Mouse (Mus musculus) CH12.LX (cell line): ENCODE data around the gene Bcl2l11. TPM values are rescaled to one million over a fixed set of nuclear protein-coding genes. Genes with fewer than 3 reads are reported as not detected.

Experiments
- DNase-seq: peaks from one replicate; pipeline ENCODE4 v3.0.0-alpha.2; 2013; ENCODE audit errors: extremely low read depth
- H3K27ac ChIP-seq: 2 replicates; pipeline ENCODE4 v1.5.1; 2012; ENCODE audit warnings: low read depth, mild to moderate bottlenecking, control low read depth, moderate library complexity; ENCODE audit not compliant: insufficient read depth
- H3K27me3 ChIP-seq: replicated peaks from 2 replicates; pipeline ENCODE3; 2012; ENCODE audit warnings: inconsistent platforms
- H3K36me3 ChIP-seq, 2 experiments: replicated peaks in 1 of 2; 2 replicates each; pipeline versions ENCODE3 to v1.6.1; 2012; ENCODE audit warnings: inconsistent platforms in 1 of 2, low read length in 1 of 2, mild to moderate bottlenecking in 1 of 2, mixed read lengths in 1 of 2, moderate library complexity in 1 of 2; ENCODE audit not compliant: control insufficient read depth in 1 of 2, insufficient read depth in 1 of 2
- H3K4me1 ChIP-seq, 2 experiments: 2 replicates each; pipeline ENCODE4 v1.6.1; 2012; ENCODE audit warnings: inconsistent platforms in 1 of 2, moderate library complexity in 1 of 2; ENCODE audit not compliant: insufficient read depth in 2 of 2, control insufficient read depth in 1 of 2
- H3K4me2 ChIP-seq: 2 replicates; pipeline ENCODE4 v1.6.1; 2012; ENCODE audit warnings: low read depth, mild to moderate bottlenecking, control low read depth; ENCODE audit not compliant: poor library complexity, insufficient read depth, severe bottlenecking
- H3K4me3 ChIP-seq, 3 experiments: fragments of 150-350 bp in 1 of 3; sonication (generic) in 1 of 3; replicated peaks in 1 of 3; 2 replicates each; pipeline versions ENCODE3 to v1.5.1; 2011 to 2012; ENCODE audit warnings: low read depth in 2 of 3, low read length in 2 of 3, mild to moderate bottlenecking in 2 of 3, moderate library complexity in 2 of 3, control low read depth in 1 of 3, improper control_type of control experiment in 1 of 3, inconsistent platforms in 1 of 3, mixed read lengths in 1 of 3; ENCODE audit not compliant: poor library complexity in 1 of 3
- H3K79me2 ChIP-seq: replicated peaks from 2 replicates; pipeline ENCODE4 v1.6.1; 2012; ENCODE audit warnings: mild to moderate bottlenecking, moderate library complexity; ENCODE audit not compliant: control insufficient read depth, poor library complexity, insufficient read depth, severe bottlenecking; ENCODE audit errors: extremely low read depth
- H3K9ac ChIP-seq: 2 replicates; pipeline ENCODE4 v1.6.1; 2012; ENCODE audit warnings: low read depth, mild to moderate bottlenecking, control low read depth, moderate library complexity; ENCODE audit not compliant: insufficient read depth
- H3K9me3 ChIP-seq: replicated peaks from 2 replicates; pipeline ENCODE3; 2012; ENCODE audit warnings: low read length, inconsistent platforms, mixed read lengths
- BHLHE40 ChIP-seq: IDR thresholded peaks from 2 replicates; pipeline ENCODE4 v1.6.1; 2011; ENCODE audit warnings: mild to moderate bottlenecking, low read depth, low read length, improper control_type of control experiment
- CHD1 ChIP-seq: IDR thresholded peaks from 2 replicates; pipeline ENCODE4 v1.6.1; 2012; ENCODE audit warnings: low read depth, low read length, improper control_type of control experiment, inconsistent platforms
- CHD2 ChIP-seq: IDR thresholded peaks from 2 replicates; pipeline ENCODE4 v1.6.1; 2011; ENCODE audit warnings: low read length, improper control_type of control experiment
- CTCF ChIP-seq, 2 experiments: IDR thresholded peaks in 1 of 2; conservative IDR thresholded peaks in 1 of 2; 2 replicates each; pipeline ENCODE4 v1.5.1; 2011 to 2012; ENCODE audit warnings: low read depth in 2 of 2, low read length in 2 of 2, improper control_type of control experiment in 1 of 2, inconsistent platforms in 1 of 2, mild to moderate bottlenecking in 1 of 2, moderate library complexity in 1 of 2
- ELF1 ChIP-seq: IDR thresholded peaks from 2 replicates; pipeline ENCODE4 v1.6.1; 2014; ENCODE audit warnings: low read depth, mild to moderate bottlenecking, inconsistent platforms, low read length, improper control_type of control experiment
- ETS1 ChIP-seq: conservative IDR thresholded peaks from 2 replicates; pipeline ENCODE4 v1.6.1; 2012; ENCODE audit warnings: low read depth, mild to moderate bottlenecking, inconsistent platforms, low read length, improper control_type of control experiment, moderate library complexity
- GABPA ChIP-seq: IDR thresholded peaks from 2 replicates; pipeline ENCODE4 v1.6.1; 2012; ENCODE audit warnings: low read depth, low read length, improper control_type of control experiment, inconsistent platforms; ENCODE audit not compliant: insufficient replicate concordance
- JUND ChIP-seq: conservative IDR thresholded peaks from 2 replicates; pipeline ENCODE4 v1.6.1; 2011; ENCODE audit warnings: low read depth, low read length, improper control_type of control experiment
- MAX ChIP-seq: IDR thresholded peaks from 2 replicates; pipeline ENCODE4 v1.6.1; 2011; ENCODE audit warnings: low read length, improper control_type of control experiment
- MEF2A ChIP-seq: IDR thresholded peaks from 2 replicates; pipeline ENCODE4 v1.6.1; 2014; ENCODE audit warnings: low read depth, mild to moderate bottlenecking, inconsistent platforms, low read length, improper control_type of control experiment, borderline replicate concordance
- MXI1 ChIP-seq: IDR thresholded peaks from 2 replicates; pipeline ENCODE4 v1.6.1; 2011; ENCODE audit warnings: mild to moderate bottlenecking, low read depth, low read length, improper control_type of control experiment
- MYC ChIP-seq: IDR thresholded peaks from 2 replicates; pipeline ENCODE4 v1.6.1; 2011; ENCODE audit warnings: low read depth, mild to moderate bottlenecking, improper control_type of control experiment, low read length
- NELFE ChIP-seq: IDR thresholded peaks from 2 replicates; pipeline ENCODE4 v1.6.1; 2011; ENCODE audit warnings: low read depth, low read length, improper control_type of control experiment
- NRF1 ChIP-seq: IDR thresholded peaks from 2 replicates; pipeline ENCODE4 v1.6.1; 2014; ENCODE audit warnings: low read depth, mild to moderate bottlenecking, inconsistent platforms, low read length, improper control_type of control experiment, moderate library complexity
- POLR2A ChIP-seq: IDR thresholded peaks from 2 replicates; pipeline ENCODE4 v1.6.1; 2011; ENCODE audit warnings: low read depth, mild to moderate bottlenecking, improper control_type of control experiment, low read length
- POLR2AphosphoS2 ChIP-seq: IDR thresholded peaks from 2 replicates; pipeline ENCODE4 v1.6.1; 2011; ENCODE audit warnings: low read depth, low read length, improper control_type of control experiment
- RCOR1 ChIP-seq: conservative IDR thresholded peaks from 2 replicates; pipeline ENCODE4 v1.6.1; 2012; ENCODE audit warnings: low read depth, mild to moderate bottlenecking, inconsistent platforms, low read length, improper control_type of control experiment
- SIN3A ChIP-seq: IDR thresholded peaks from 2 replicates; pipeline ENCODE4 v1.6.1; 2012; ENCODE audit warnings: low read length, improper control_type of control experiment, inconsistent platforms
- SMC3 ChIP-seq: IDR thresholded peaks from 2 replicates; pipeline ENCODE4 v1.6.1; 2011; ENCODE audit warnings: low read depth, low read length, improper control_type of control experiment
- TCF12 ChIP-seq: IDR thresholded peaks from 2 replicates; pipeline ENCODE4 v1.6.1; 2014; ENCODE audit warnings: low read depth, mild to moderate bottlenecking, inconsistent platforms, low read length, improper control_type of control experiment
- ZMIZ1 ChIP-seq: IDR thresholded peaks from 2 replicates; pipeline ENCODE4 v1.6.1; 2012; ENCODE audit warnings: low read depth, mild to moderate bottlenecking, inconsistent platforms, low read length, improper control_type of control experiment
- dilution Hi-C: fragments of 300-500 bp; cut with MboI; formaldehyde crosslinking; loops from 2 replicates; pipeline ENCODE4 v1.14.3; 2020; ENCODE audit warnings: low sequenced_read_pairs; ENCODE audit not compliant: extremely low pct_unique_long_range_greater_than_20kb, extremely low pct_ligation_motif_present
- in situ Hi-C: fragments of 300-500 bp; cut with MboI; formaldehyde crosslinking; loops from 3 replicates; pipeline ENCODE4 v1.14.3; 2019; ENCODE audit warnings: low sequenced_read_pairs, low pct_ligation_motif_present, low pct_unique_long_range_greater_than_20kb, mixed read lengths
- polyA plus RNA-seq: library from polyadenylated mRNA; unstranded; fragments of >175 nt; gene quantifications from 2 replicates; pipeline ENCODE4 v1.2.1, GENCODE M21; 2012; ENCODE audit warnings: low read depth; ENCODE audit not compliant: insufficient read length
- total RNA-seq, 2 experiments: library from RNA; depleted of rRNA; stranded (reverse); fragments of 300-350 nt in 1 of 2; fragments of >200 nt in 1 of 2; gene quantifications; 2 replicates each; pipeline ENCODE4 v1.2.3; 2012 to 2014

Bcl2l11 gene
- total and polyA plus RNA-seq, 3 experiments = 7.8 to 24.6 (median 11.6) TPM

DNA sequence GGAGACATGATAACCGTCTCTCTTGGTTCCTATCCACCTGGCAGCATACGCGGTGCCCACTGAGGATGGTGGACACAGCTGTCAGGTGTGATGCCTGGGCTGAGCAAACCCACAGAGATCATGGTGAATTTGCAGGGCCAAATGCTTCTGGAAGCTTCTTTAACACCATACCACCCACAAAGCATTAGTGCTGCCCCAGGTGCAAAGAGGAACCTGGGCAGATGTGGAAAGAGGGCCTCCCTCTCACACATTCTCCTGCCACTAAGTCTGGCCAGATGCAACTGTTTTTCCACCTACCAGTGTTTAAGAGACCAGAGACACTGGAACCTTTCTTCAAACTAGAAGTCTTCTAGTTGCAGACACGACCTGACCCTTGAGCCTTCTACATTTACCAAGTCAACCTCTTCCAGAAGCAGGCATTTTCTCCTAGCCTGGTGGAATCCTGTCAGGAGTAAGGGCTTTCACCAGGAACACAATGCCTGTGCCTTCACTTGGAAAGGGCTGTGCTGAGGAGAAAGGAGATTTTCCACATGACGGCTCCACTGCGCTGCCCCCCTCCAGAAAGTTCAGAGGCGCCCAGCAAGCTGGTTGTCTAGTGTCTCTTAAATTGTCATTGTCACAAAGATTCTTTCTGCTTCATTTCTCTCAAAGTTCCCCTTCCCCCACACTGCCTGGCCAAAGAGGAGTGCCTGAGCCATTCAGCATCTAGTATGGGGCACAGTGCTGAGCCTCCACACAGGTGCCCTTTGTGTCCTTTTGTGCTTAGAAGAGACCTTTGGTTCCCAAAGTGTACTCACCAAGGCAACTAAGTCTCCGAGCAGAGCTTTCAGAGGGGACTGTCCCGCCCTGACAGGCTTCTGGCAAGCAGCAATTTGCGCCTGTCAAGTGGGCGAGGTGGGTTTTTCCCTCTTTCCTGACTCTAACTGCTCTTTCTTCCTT lies 34.1 kb upstream of the Bcl2l11 start (continued):
- TF ChIP-seq NRF1 = peak; percentile 56
- TF ChIP-seq MAX = peak; percentile 6; the same call in 1 of the 2 replicates
- TF ChIP-seq CHD2 = peak; percentile 68
- TF ChIP-seq ETS1 = peak; percentile 63
- no peak for TF ChIP-seq GABPA

DNA sequence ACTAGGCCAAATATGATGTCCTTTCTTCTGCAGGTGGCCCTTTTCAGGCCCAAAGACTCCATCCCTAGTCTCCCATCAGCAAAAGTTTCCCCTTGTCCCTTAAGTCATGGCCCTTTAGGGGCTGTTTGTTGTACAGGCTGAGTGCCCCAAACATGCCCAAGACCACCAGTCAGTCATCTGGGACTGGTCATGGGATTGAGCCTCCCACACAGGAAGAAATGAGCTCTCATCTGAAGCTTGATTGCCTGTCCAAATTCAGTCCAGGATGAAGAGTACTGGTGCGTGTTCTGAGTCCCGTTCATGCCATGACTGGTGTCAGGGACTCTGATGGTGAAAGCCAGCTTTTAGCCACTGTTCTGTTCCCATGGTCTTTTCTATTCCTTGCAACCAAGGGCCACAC lies 33.4 kb upstream of the Bcl2l11 start:
- no peaks in the 10 kb centered on the region for H3K79me2 ChIP-seq
- H3K4me2 ChIP-seq = peak overlapping the region; percentile 46
- DNase-seq = no peak
- H3K9me3 ChIP-seq = peaks cover 10% of the 10 kb centered on the region
- in situ Hi-C loops (loop anchor here (25.0 kb wide), 1 partner anchor 205 kb away; no protein-coding TSS in a partner anchor), dilution Hi-C loops (no loop called here)
- H3K27ac ChIP-seq = peak overlapping the region; percentile 73
- H3K9ac ChIP-seq = no peak overlapping the region
- no peaks in the 10 kb centered on the region for H3K36me3 ChIP-seq
- H3K4me3 ChIP-seq = no peak overlapping the region
- peaks cover 45 to 73% of the 10 kb centered on the region in 2 experiments for H3K4me1 ChIP-seq
- no peaks in the 10 kb centered on the region for H3K27me3 ChIP-seq
- TF ChIP-seq ELF1 (0 out of 2 replicates have a peak, but pooled peaks have one; percentile 5), POLR2AphosphoS2 (no peak), BHLHE40 (no peak), MAX (0 out of 2 replicates have a peak, but pooled peaks have one; percentile 19)

DNA sequence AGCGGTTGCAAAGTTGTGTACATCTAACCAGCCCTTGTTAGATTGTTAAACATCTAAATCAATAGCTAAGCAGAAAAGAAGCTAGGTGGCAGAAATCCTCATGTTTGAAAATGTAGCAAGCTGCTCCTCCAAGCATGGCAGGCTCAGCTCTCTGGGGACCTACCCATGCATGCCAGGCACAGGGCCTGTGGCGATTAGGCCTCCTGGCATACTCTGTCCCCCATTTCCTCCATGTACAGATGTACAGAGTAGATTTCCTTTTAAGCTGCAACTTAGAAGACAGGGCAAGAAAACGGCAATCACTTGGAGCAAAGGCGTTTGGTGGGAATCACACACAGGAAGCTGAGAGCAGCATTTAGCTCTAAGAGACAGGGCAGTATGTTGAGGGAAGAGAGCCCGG lies 31.6 kb upstream of the Bcl2l11 start:
- Histone ChIP-seq H3K27me3 (no peaks in the 10 kb centered on the region), H3K4me3 (no peak overlapping the region), H3K4me1 (peaks cover 40 to 80% of the 10 kb centered on the region in 2 experiments), H3K9ac (no peak overlapping the region), H3K4me2 (peak overlapping the region; percentile 16), H3K27ac (peak overlapping the region; percentile 11; the same call in 1 of the 2 replicates), H3K79me2 (no peaks in the 10 kb centered on the region), H3K9me3 (peaks cover 2% of the 10 kb centered on the region), H3K36me3 (no peaks in the 10 kb centered on the region)
- TF ChIP-seq MXI1 (0 out of 2 replicates have a peak, but pooled peaks have one; percentile 41), ZMIZ1 (no peak), MEF2A (no peak), SMC3 (0 out of 2 replicates have a peak, but pooled peaks have one; percentile 1), NRF1 (no peak), ETS1 (no peak), MYC (peak; percentile 25; the same call in 1 of the 2 replicates), ELF1 (no peak), BHLHE40 (peak; percentile 59; the same call in 1 of the 2 replicates), MAX (0 out of 2 replicates have a peak, but pooled peaks have one; percentile 29), TCF12 (no peak), NELFE (no peak), CTCF (conservative IDR thresholded peaks at IDR 0.05 in 1 of 2, IDR thresholded peaks at IDR 0.05 in 1 of 2; ENCODE audit: low read depth in 2 of 2, low read length in 2 of 2) (0 out of 4 replicates have a peak, but pooled peaks of 1 of the 2 experiments have one; percentile 12), SIN3A (no peak), RCOR1 (0 out of 2 replicates have a peak, but pooled peaks have one; percentile 29), JUND (no peak), CHD1 (0 out of 2 replicates have a peak, but pooled peaks have one; percentile 43), POLR2A (no peak), CHD2 (no peak)
- in situ Hi-C loops (loop anchor here (25.0 kb wide), 1 partner anchor 207 kb away; no protein-coding TSS in a partner anchor), dilution Hi-C loops (no loop called here)
- peak; percentile 55 for DNase-seq
